Mouse (Mus musculus) mouse trophoblast stem cell (cell line): Measurements from ENCODE around the gene Nmnat1.
"Not testable (repeated sequence)": the region's sequence is repeated elsewhere in the genome, so short reads cannot be mapped to it uniquely, and the experiment has no call there.

ENCODE experiments used
- in situ Hi-C, 2 experiments: fragments of 300-500 bp; cut with MseI, MboI; formaldehyde crosslinking; loops; 2 replicates in 1 of 2; 3 replicates in 1 of 2; pipeline ENCODE4 v1.15.1; 2025

Gene Nmnat1

DNA sequence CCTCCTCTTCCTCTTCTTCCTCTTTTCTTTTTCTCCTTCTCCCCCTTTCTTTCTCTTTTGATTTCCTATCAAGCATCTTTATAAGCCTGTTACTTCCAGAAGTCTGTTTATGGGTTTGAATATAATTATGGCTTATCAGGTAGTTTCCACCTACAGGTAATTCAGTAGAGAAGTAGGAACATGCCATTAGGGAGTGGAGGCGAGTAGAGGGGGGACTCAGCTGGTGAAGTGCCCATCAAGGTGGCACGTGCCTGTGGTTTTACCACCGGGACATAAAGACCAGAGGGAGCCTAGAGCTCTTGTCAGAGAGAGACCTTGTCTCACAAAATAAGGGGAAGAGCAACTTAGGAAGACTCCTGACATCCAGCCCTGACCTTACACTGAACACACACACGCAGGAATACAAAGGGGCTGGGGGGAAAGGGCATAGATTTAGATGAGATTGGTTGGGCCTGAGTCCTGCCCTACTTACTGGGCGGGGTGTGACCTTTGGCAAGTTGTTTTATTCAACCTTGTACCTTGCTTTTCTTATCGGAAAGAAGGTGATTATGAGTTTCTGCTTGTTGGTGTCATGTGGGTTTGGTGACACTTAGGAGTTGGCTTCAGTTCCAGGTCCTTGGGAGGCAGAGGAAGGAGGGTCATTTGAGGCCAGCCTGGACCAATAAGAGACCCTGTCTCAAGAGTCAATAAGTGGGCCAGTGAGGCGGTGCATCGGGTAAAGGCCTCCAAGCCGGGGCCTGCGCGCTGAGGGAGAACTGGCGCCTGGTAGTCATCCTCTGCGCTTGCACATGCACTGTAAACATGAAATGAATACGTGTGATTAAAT lies 4.6 kb upstream of the Nmnat1 start:
- in situ Hi-C loops, result loop anchor here in 1 of 2 experiments (5.0 kb wide), 1 partner anchor 37 kb away; the partner anchor contains the start of gene Rbp7

DNA sequence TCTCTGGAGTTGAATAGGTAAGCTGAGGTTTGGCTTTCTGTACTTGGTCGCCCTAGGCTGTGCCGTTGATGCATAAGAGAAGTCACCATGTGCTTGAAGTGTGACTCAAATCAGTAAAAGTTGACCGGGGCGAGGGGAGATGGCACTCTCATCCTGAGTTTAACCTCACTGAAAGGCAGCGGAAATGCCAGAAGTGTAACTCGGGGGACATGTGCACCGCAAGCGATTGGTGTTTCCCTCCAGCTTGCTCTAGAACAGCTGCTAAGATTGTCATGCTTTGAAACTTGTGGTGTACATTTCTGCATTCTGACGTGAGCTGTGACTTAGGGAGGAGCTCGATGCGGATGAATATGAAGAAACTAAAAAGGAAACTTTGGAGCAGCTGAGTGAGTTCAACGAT lies 2.7 kb upstream of the Nmnat1 start:
- in situ Hi-C loops, result loop anchor here in 1 of 2 experiments (5.0 kb wide), 1 partner anchor 35 kb away; the partner anchor contains the start of gene Rbp7

DNA sequence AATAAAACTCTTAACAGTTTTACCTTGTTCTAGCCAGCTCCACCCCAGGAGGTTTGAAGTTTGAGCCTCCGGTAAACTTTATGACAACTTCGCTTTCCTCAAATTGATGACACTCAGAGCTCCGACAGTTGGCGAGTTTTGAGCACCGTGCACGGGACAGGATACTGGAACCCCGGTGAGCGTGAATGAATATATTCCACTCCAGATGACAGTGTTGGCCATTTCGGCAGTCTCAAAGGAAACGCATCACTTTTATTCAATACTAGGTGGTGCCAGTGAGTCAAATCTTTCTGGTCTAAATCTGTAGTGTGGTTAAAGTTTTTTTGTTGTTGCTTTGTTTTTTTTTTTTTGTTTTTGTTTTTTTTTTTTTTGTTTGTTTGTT lies 814 bp upstream of the Nmnat1 start:
- in situ Hi-C loops, result loop anchor here in 1 of 2 experiments (5.0 kb wide), 1 partner anchor 34 kb away; the partner anchor contains the start of gene Rbp7

DNA sequence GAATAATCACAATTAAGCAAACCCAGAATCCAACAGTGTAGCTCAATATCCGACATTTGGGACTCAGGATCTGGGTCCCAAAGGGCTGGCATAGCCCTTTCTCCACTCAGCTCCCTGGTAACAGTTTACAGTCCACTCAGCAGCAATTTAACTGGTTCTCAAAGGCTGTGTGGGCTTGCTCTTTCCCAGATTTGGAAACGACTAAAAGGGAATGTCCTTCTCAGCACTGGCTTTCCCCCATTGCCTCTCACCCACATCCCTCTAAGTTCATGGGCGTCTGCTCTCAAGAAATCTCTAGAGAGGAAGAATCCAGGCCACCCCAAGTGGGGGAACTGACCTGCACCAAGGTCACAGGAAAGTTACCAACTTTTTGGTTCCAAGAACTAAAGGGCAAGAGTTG lies 436 bp downstream of the Nmnat1 start:
- in situ Hi-C loops, result no loop called here

DNA sequence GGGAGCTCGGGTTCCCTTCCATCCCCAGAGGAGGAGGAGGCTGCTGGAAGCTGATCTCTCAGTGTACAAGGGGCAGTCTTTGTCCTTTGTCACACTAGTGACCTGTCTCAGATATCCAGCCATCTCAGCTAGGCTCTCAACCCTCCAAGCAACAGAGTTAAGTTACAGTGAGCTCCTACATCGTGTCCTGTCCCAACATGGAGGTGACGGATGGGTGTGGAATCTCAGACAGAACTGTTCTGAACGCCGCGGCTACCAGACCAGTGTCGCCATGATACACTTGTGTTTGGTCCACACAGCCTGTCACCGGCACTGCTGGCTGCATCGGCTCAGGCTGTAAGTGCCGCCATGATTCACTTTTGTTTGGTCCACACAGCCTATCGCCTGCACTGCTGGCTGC lies 7.9 kb downstream of the Nmnat1 start, which contains the start of gene Tmem274:
Tmem274 (plus strand) TSS at position 301 of the 400 bp plus-strand sequence.
- in situ Hi-C loops, result no loop called here

DNA sequence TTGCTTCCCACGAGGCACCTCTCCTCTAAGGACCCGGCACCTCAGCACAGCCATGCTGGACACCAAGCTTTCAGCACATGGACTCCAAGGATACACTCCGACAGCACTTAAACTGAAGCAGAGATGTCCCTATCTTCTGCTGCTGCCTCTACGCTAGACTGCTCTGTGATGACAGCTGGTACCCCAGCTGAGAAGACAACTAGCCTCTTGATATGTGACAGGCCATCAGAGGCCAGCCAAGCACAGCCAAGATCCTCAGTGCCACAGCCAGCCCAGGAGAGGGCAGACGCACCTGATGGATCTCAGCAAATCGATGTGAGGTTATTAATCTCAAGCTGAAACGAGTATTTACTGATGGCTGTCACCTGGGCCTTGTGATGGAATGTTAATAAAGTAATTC lies 9.9 kb downstream of the Nmnat1 start:
- in situ Hi-C loops, result no loop called here

DNA sequence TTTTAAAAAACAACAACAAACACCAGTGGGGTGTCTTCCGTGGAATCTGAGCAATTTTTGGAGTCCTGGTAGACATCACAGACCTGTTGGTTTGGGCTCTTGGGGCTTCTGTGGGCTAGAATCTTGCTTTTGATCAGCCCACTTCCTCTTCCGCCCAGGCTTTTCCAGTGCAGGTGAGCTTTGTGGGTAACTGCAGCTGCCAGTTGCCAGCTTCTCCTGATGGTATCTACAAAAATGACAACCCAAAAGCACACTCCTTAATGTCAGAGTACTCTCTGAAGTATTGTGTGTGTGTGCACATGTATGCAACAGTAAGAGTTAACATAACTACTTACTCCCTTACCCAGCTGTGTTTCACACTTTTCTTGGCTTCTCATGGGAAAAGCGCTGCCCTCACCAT lies 15.4 kb downstream of the Nmnat1 start:
- in situ Hi-C loops, result no loop called here

DNA sequence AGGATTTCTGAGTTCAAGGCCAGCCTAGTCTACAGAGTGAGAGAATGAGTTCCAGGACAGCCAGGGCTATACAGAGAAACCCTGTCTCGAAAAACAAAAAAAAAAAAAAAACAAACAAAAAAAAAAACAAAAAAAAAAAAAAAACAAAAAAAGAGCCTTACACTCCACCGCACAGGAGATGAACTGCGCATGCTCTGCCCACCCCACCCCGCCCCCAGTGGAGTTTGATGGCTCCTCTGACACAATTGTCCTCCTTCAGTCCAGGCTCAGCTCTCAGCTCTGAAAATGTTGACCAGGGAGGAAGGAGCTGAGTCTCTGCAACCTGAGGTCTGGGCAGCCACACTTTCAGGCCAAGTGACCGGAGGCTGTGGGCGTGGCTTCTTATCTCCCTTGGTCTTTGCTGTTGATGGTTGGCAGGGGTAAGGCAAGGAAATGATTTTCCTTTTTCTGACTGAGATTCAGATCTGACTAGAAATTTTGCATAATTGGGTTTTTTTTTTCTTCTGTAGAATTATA lies 21.5 kb downstream of the Nmnat1 start:
- in situ Hi-C loops, result no loop called here

DNA sequence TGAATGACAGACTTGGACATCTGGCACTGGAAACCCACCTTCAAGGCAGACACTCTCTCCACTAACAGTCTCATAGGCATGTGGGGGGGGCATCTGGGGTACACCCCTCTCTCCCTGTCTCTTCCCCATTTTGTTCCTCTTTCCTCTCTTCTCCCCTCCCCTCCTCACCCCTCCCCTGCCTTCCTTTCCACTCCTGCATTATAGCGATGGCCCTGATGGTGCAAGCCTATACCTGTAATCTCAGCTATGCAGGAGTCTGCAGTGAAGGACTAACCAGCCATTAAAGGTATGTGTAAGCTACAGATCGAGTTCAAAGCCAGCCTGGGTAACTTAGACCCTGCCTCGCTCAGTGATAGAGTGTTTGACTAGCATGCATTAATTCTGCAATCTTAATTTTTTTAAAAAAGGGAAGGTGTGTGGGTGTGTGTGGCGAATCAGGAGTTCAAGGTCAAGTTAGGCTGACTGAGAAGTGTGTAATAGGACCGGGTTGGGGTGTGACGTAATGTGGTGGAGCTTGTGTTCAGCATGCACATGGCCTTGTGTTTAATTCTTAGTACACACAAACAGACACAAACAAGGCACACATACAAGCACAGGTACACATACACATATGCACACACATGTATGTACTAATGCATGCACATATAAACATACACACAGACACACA lies 22.6 kb downstream of the Nmnat1 start:
- in situ Hi-C loops, result no loop called here

DNA sequence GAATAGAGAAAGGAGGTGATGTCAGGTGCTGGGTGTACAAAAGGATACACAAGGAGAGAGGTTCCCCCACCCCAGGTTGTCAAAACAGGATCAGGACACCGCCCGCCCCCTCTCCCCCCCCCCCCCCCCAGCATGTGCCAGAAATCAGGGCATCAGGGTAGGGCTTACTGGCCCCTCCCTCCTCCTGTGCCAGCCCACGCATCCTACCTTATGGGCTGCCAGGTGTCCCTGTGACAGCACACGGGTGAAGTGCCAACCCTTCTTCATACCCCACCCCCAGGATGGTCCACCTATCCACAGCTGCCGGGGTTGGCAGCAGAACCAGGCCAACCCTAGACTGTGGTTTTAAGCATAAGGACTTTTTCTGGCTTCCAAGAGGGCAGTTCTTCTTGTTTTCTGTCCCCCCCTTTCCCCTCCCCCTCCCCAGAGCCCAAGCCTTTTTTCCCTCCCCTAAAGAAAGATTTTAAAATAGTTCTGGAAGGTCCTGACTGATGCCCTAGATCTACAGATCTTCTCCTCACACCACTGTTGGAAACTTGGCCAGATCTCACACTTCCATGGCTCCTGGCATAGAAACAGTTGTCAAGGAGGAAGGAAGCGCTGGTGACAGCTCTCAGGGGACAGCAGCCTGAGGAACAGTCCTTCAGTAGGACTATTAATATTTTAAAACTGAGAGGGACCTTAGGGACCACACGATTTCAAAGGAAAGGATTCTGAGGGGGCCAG lies 23.3 kb downstream of the Nmnat1 start:
- in situ Hi-C loops, result no loop called here

DNA sequence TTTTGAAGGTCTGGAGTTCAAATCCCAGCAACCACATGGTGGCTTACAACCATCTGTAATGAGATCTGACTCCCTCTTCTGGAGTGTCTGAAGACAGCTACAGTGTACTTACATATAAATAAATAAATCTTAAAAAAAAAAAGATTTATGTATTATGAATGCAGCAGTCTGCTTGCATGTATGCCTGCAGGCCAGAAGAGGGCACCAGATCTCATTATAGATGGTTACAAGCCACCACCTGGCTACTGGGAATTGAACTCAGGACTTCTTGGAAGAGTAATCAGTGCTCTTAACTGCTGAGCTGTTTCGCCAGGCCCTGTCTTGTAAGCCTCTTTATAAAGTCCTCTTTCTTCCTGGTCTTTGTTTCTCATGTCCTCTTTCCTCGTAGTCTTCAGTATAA lies 24.5 kb downstream of the Nmnat1 start:
- in situ Hi-C loops, result not testable (repeated sequence)

DNA sequence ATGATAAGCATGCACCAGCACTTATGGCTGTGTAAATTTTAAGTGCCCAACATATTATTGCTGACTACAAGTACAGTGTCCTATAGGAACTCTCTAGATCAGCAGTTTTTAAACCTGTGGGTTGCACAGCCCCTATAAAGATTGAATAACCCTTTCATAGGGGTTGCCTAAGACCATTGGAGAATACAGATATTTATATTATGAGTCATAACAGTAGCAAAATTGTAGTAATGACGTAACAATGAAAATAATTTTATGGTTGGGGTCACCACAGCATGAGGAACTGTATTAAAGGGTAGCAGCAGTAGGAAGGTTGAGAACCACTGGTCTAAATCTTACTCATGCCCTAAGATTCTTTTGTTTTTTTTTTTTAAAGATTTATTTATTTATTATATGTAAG lies 25.6 kb downstream of the Nmnat1 start:
- in situ Hi-C loops, result loop anchor here in 1 of 2 experiments (10.0 kb wide), 1 partner anchor 85 kb away; no protein-coding TSS in a partner anchor

DNA sequence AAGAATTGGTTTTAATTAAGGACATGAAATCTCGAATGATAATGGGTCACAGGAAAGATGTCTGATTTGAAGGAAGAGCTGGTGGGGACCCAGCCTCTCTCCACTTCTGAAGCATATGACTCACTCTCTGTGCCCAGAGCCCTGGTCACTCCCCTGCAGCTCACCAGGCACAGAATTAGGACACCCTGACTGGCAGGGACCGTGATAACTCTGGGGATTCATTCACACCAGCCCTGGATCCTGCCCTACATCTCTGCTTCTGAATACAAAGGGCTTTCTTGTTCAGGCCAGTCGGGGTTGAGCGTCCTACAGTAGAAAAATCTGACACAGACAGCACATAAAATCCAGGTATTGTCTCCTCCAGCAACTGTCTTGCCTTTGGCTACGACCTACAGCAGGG lies 26.5 kb downstream of the Nmnat1 start:
- in situ Hi-C loops, result loop anchor here in 1 of 2 experiments (10.0 kb wide), 1 partner anchor 86 kb away; no protein-coding TSS in a partner anchor

DNA sequence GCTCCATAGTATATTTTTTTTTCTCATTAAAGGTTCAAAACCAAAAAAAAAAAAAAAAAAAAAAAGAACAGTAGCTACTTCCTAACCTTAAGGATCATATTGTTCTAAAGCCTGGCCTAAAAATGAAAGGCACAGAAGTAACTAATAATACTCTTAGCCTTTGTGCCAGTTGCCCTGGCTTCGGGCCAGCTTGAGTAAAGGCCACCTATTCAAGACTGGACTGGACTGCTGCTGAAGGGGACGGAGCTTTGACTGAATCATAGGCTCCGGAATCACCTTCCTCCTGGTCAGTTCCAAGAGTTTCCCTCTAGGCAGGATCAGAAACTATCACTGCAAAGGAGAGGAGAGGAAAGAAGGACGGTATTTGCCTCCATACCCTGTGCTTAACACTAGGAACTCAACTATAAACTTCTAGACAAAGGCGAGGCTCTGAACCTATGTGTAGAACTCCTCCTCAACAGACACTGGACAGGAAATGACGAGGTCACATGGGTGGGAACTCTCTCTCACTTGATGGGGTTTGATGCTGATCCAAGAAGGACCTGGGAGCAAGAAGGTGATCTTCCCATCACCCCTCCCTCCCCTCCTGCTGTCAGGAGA lies 27.1 kb downstream of the Nmnat1 start:
- in situ Hi-C loops, result loop anchor here in 1 of 2 experiments (10.0 kb wide), 1 partner anchor 87 kb away; no protein-coding TSS in a partner anchor

DNA sequence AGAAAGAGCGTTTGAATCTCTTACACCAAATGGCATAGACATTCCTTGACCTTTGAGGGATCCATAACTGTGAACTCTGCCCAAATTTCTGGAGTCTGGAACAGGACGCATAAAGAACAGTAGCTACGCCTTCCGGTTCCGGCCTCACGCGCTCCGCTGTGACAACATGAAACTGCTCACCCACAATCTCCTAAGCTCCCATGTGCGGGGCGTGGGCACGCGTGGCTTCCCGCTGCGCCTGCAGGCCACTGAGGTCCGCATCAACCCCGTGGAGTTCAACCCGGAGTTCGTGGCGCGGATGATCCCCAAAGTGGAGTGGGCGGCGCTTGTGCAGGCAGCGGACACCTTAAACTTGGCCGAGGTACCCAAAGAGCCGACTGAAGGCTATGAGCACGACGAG lies 27.8 kb downstream of the Nmnat1 start:
- in situ Hi-C loops, result loop anchor here in 1 of 2 experiments (10.0 kb wide), 1 partner anchor 88 kb away; no protein-coding TSS in a partner anchor

DNA sequence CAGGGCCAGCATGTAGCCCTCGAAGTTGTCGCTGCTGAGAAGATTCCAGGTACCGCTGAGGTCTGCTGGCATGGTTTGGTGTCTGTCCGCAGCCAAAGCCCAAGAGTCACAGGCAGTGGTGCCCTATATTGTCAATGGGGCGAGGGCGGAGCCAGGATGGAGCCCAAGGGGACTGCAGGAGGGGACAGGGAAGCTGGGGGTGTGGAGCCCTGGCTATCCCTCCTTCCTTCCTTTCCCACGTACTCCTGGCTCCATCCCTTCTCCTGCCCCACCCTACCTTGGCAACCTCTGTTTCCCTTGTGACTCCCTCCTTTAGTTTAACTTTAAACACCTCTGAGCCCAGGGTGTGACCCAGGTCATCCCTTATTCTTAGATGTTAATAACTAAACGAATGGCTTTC lies 30.1 kb downstream of the Nmnat1 start, which contains the start of gene Rbp7:
Rbp7 (minus strand) TSS at position 100 of the 400 bp plus-strand sequence.
- in situ Hi-C loops, result loop anchor here in 1 of 2 experiments (5.0 to 10.0 kb wide), 2 partner anchors 32 to 90 kb away; partner anchors contain the start of genes Lzic and Nmnat1

DNA sequence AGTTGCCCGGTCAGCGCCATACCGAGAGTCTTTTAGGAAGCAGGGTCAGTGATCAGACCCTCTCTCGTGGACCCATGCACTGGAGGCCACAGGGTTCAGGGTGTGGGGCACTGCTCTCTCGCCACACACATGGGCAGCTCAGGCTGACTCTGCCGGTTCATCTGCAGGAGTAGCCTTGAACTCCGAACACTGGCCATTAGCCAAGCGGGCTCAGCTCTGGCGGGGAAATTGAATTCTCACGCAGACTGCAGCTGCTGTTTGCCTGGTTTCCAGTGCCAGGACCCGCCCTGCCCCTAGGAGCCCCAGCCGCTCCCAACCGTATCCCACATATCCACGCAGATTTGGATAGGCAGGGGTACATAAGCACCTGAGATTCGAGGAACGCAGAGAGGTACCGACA lies 30.7 kb downstream of the Nmnat1 start:
- in situ Hi-C loops, result loop anchor here in 1 of 2 experiments (5.0 to 10.0 kb wide), 2 partner anchors 33 to 91 kb away; partner anchors contain the start of genes Lzic and Nmnat1

DNA sequence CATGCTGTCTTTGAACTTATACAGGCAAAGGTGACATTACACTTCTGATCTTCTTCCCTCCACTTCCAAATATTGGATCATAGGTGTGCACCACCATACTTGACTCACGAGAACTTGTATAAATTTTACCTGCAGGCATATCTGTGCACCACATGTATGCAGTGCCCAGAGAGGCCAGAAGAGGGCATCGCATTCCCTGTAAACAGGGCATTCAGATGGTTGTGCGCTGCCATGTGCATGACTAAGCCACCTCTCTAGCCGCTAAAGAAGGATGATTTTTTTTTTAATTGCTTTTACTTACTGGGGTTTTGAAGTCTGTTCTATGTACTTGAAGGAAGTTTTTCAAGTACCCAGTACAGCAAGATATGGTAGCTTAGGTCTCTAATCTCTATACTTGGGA lies 31.3 kb downstream of the Nmnat1 start:
- in situ Hi-C loops, result loop anchor here in 1 of 2 experiments (5.0 to 10.0 kb wide), 2 partner anchors 34 to 91 kb away; partner anchors contain the start of genes Lzic and Nmnat1

DNA sequence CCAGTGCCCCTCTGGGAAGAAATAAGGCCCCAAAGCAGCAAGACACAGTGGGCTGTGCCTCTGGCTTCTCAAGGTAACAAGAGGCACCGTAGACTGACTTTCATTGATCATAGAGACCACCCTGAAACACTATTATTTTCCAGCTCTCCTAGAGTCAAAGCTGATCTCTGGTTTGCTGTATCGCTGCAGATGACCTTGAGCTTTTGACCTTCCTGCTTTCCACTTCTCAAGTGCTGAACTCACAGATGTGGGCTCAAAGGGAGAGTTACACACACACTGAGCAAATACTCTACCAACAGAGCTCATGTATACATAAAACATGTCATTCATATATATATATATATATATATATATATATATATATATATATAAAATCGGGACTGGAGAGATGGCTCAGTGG lies 34.4 kb downstream of the Nmnat1 start:
- in situ Hi-C loops, result loop anchor here in 1 of 2 experiments (5.0 to 10.0 kb wide), 2 partner anchors 37 to 94 kb away; partner anchors contain the start of genes Lzic and Nmnat1

DNA sequence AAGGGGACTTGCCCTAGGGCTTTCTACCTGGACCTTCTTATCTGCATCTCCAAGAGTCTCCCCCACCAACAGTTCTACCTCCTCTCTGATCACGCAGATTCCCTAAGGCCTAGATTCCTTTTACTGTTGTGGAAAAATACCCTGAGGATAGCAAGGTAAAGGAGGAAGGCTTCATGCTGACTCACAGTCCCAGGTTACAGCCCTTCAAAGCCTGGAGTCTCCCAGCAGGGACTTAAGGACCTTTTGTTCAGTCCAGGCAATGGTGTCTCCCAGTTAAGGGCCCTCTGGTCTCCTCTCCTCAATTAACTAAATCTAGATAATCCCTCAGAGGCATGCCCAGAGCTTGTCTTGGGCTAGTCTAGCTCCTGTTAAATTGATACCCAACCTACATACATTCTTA lies 38.7 kb downstream of the Nmnat1 start:
- in situ Hi-C loops, result no loop called here

DNA sequence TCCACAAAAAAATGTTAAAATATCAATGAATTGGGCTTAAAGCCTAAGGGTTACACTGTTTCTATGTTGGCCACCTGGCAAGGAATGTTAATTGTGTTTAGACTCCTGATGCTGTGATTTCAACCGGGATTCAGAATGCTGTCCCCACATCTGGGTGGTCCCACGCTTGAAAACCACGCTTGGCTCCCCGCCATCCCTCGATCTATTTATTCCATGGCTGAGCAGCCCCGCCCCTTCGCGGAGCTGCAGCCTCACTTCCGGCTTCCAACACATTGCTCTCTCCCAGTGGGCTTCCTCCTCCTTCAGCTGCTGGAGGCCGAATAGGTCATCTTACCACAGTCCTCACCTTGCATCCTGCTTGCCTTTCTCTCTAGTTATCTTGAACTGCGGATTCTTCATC lies 39.1 kb downstream of the Nmnat1 start:
- in situ Hi-C loops, result no loop called here
